Mouse (Mus musculus) heart, adult 18-20 months (tissue): ENCODE measurements around the gene Fam193a. TPM values are rescaled to one million over a fixed set of nuclear protein-coding genes. Genes with fewer than 3 reads are reported as not detected.

Source experiments
- DNase-seq, 2 experiments: peaks; one replicate each; pipeline ENCODE4 v3.0.0; 2021 to 2022; ENCODE audit warnings: mixed read lengths in 1 of 2
- total RNA-seq, 2 experiments: library from RNA; stranded (reverse); gene quantifications; 2 replicates each; pipeline ENCODE4 v1.2.3; 2021

Fam193a gene
- total RNA-seq, 2 experiments from 2014 or later, result 21.2 to 29.8 TPM

DNA sequence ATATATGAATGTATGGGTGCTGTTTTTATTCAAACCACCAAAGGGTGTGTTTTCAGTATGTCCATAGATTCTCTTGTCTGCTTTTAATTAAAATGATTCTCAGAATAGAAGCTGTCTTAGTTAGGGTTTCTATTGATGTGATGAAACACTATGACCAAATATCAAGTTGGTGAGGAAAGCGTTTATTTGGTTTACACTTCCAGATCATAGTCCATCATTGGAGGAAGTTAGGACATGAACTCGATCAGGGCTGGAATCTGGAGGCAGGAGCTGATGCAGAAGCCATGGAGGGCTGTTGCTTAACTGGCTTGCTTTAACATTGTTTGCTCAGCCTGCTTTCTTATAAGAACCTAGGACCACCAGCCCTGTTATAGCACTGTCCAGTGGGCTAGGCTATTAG is 12.0 kb downstream of the Fam193a start:
- no peak for DNase-seq

- no peak for DNase-seq
Observed at GRCm38 (mm10) chr5:34385616-34386015, 15.9 kb downstream of the Fam193a start.

- DNase-seq, result no peak
Observed at GRCm38 (mm10) chr5:34386744-34387143, 17.0 kb downstream of the Fam193a start.

- no peak for DNase-seq
Observed at GRCm38 (mm10) chr5:34393251-34393650, 23.5 kb downstream of the Fam193a start.

- no peak for DNase-seq
Observed at GRCm38 (mm10) chr5:34395347-34395746, 25.6 kb downstream of the Fam193a start.

- no peak for DNase-seq
Observed at GRCm38 (mm10) chr5:34395850-34396540, 26.3 kb downstream of the Fam193a start.

GRCm38 (mm10) chr5:34397866-34398265 is 28.1 kb downstream of the Fam193a start:
- DNase-seq, result no peak

GRCm38 (mm10) chr5:34398326-34398725 is 28.6 kb downstream of the Fam193a start:
- peak; percentile 42 to 44 for DNase-seq

GRCm38 (mm10) chr5:34407366-34407918 is 37.7 kb downstream of the Fam193a start:
- no peak for DNase-seq

GRCm38 (mm10) chr5:34409002-34409401 is 39.3 kb downstream of the Fam193a start:
- DNase-seq, result no peak

GRCm38 (mm10) chr5:34410819-34411218 is 41.1 kb downstream of the Fam193a start:
- DNase-seq, result peak in 1 of 2 experiments; percentile 17

DNA sequence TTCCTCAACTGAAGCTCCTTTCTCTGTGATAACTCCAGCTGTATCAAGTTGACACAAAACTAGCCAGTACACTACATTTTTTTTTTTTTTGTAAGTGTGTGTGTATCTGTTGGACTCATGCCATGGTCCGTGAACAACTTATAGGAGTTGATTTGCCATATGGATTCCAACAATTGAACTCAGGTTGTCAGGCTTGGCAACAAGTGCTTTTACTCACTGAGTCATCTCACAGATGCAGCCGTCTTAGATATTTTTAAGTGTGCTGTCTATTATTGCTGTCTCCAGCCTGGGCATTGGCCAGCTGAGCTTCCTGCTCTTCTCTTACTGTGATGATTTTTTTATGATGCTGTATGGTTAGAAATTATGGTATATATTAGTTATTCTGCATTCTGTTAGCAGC is 44.2 kb downstream of the Fam193a start:
- DNase-seq, result no peak

GRCm38 (mm10) chr5:34417251-34418008 is 47.7 kb downstream of the Fam193a start:
- no peak for DNase-seq

- no peak for DNase-seq
Observed at GRCm38 (mm10) chr5:34419188-34419587, 49.5 kb downstream of the Fam193a start.

- DNase-seq, result no peak
Observed at GRCm38 (mm10) chr5:34430776-34431175, 61.0 kb downstream of the Fam193a start.

DNA sequence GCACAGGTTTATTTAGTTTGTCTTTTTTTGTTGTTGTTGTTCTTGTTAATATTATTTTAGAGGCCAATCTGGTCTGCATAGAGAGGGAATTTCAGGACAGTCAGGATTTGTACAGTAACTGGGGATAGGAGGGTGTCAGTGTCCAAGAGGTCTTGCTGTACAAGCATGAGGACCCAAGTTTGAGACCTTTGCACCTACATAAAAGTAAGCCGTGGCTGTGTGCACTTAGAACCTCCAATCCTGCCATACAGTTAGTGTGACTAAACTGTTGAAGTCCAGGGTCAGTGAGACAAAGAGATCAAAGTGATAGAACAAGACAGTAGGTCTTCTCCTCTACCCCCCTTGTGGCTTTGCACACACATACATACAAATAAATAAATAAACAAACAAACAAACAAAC is 64.1 kb downstream of the Fam193a start:
- no peak for DNase-seq

DNA sequence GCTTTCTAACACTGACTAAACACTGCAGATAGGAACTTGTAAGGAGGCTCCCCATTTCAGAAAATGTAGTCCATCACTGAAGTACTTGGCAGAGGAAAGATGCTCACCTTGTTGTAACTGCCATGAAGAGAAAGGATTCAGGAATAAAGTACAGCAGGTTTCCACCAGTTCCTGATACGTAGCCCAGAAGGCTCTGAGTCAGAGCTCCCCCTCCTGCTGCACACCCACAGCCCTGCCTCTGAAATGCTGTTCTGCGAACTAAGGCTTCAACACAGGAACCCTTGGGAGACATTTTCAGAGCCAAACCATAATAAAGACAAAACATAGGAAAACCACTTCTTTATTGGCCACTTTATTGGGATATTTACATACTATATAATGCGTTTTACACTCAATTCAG is 64.5 kb downstream of the Fam193a start:
- no peak for DNase-seq

DNA sequence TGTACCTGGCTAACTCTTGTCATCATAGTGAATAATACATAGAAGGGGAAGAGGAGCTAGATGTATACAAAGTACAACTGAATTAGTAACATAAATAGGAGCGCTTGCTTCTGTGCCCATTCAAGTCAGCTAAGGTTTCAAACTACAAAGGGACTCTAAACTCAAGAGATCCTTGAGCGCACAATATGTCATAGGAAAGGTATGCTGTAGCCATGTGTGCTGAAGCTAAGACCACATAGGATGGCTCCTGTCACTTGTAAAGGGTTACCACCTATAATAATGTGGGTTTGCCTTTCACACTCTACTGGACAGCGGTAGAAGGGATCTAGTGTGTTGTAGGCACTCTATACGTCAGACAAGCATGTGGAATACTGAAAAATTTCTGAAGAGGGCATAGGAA is 68.3 kb downstream of the Fam193a start:
- DNase-seq, result no peak

DNA sequence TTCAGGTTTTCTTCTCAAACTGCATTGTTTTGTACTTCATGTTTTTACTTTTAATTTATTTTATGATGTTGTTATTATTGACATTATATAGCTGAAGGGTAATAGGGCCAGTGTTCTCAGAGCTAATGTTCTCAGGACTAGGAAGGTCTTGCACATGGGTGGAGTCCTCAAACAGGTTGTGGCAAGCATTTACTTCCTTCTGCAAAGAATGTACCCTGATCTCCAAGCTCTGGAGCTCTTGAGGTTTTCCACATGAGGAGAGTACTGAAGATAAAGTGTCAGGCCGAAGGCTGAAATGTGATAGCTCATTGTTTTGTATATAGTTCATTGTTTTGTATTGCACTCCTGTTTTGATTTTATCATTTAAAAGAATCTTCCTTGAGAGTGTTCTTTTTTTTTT is 68.9 kb downstream of the Fam193a start:
- no peak for DNase-seq

DNA sequence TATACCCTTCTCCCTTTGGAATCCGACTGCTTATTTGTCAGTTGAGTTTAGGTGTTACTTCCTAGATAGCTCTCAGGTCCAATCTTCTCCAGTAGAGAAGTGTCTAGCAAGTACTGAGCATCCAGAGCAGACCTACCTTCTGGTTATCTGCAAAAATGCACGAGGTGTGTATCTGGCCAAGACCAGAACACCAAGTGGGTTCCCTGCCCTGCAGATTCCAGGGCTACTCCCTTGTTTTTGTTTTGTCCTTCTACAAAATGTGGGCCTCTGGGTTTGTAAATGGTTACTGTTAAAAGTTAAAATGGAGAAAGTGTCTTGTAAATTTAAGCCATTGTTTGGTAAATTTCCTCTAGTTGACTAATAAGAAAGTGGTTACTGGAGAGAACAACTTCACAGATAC is 70.0 kb downstream of the Fam193a start:
- no peak for DNase-seq

DNA sequence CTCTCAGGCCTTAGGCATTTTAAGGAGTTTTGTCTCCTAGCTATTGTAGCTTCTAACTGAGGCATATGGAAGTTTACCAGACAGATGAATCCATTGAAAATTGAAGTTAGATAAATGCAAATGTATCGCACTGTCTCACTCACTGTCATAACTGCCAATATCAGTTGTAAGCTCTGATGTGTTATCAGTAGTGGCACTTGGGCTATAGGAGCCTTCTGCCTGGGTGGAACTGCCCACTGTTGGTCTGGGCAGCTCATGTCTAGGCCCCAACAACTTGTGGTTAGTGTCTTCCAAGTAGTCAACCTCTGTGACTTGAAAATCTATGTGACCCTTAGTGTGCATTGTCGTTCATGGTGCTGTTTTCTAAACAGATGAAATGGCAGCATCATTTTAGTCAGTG is 72.1 kb downstream of the Fam193a start:
- DNase-seq, result no peak

DNA sequence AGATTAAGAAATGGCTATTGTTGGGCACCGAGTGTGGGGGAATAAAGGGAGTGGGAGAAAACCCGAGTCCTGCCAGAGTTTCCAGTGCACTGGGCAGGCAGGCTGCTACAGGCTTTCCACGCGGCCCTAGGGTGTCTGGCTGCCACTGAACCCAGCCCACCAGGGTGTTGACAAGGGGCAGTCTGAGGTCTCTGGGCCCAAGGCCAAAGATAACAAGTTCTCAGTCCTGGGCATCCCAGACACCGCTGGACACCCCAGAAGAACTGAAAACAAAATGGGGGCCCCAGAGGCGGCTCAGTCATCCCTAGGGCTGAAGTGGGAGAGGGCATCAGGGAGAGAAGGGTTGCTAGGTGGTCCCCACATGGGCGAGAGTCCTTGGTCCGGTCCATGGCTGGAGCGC is 76.5 kb downstream of the Fam193a start:
- DNase-seq, result peak in 1 of 2 experiments; percentile 9

GRCm38 (mm10) chr5:34458994-34459393 is 89.3 kb downstream of the Fam193a start:
- DNase-seq, result no peak

- DNase-seq, result no peak
Observed at GRCm38 (mm10) chr5:34461294-34461693, 91.6 kb downstream of the Fam193a start.
